Mouse (Mus musculus) thymus, postnatal 14 days (tissue): ENCODE results near the gene Rbpjl.
A peak's percentile ranks its signal among the peaks of the same experiment; 100 is the strongest.

Experiments used
- DNase-seq: peaks from one replicate; pipeline ENCODE4 v3.0.0; 2021

Rbpjl gene

GRCm38 (mm10) chr2:164396076-164396475 is 6.9 kb upstream of the Rbpjl start:
- DNase-seq: no peak

GRCm38 (mm10) chr2:164396911-164397310 is 6.0 kb upstream of the Rbpjl start:
- DNase-seq: no peak

GRCm38 (mm10) chr2:164403396-164404081 is 598 bp downstream of the Rbpjl start:
- no peak for DNase-seq

GRCm38 (mm10) chr2:164404082-164404990 is 1.4 kb downstream of the Rbpjl start:
- DNase-seq: no peak

GRCm38 (mm10) chr2:164405060-164405459 is 2.1 kb downstream of the Rbpjl start, which contains the start of gene Matn4:
Matn4 (minus strand) TSS chr2:164405160.
- DNase-seq: no peak

GRCm38 (mm10) chr2:164405519-164405918 is 2.6 kb downstream of the Rbpjl start:
- DNase-seq: no peak

- DNase-seq: peak; percentile 55
These were observed 4.8 kb downstream of the Rbpjl start for GRCm38 (mm10) chr2:164407708-164408107.

- DNase-seq: no peak
These were observed 11.2 kb downstream of the Rbpjl start for GRCm38 (mm10) chr2:164414167-164414566.

- DNase-seq: no peak
These were observed 11.6 kb downstream of the Rbpjl start for GRCm38 (mm10) chr2:164414581-164414980.

- peak; percentile 26 for DNase-seq
These were observed 14.3 kb downstream of the Rbpjl start for GRCm38 (mm10) chr2:164417198-164417597.

- peak; percentile 31 for DNase-seq
These were observed 15.5 kb downstream of the Rbpjl start for GRCm38 (mm10) chr2:164418308-164418875.

GRCm38 (mm10) chr2:164419489-164419888 is 16.5 kb downstream of the Rbpjl start:
- no peak for DNase-seq

- no peak for DNase-seq
These were observed 18.4 kb downstream of the Rbpjl start for GRCm38 (mm10) chr2:164421306-164421705.

GRCm38 (mm10) chr2:164421979-164422378 is 19.0 kb downstream of the Rbpjl start:
- no peak for DNase-seq

GRCm38 (mm10) chr2:164422675-164423393 is 19.9 kb downstream of the Rbpjl start:
- DNase-seq: peak; percentile 32

GRCm38 (mm10) chr2:164423464-164423863 is 20.5 kb downstream of the Rbpjl start:
- DNase-seq: no peak

GRCm38 (mm10) chr2:164424406-164424805 is 21.5 kb downstream of the Rbpjl start:
- DNase-seq: no peak

- no peak for DNase-seq
These were observed 22.5 kb downstream of the Rbpjl start for GRCm38 (mm10) chr2:164425401-164425800.

- DNase-seq: no peak
These were observed 23.2 kb downstream of the Rbpjl start for GRCm38 (mm10) chr2:164426121-164426520.

- no peak for DNase-seq
These were observed 24.0 kb downstream of the Rbpjl start for GRCm38 (mm10) chr2:164426952-164427351.

- no peak for DNase-seq
These were observed 25.5 kb downstream of the Rbpjl start for GRCm38 (mm10) chr2:164428451-164428850.

GRCm38 (mm10) chr2:164429881-164430615 is 27.1 kb downstream of the Rbpjl start:
- no peak for DNase-seq
